Mouse (Mus musculus): ENCODE measurements around the gene Spata3.
"Not testable (repeated sequence)": the region's sequence is repeated elsewhere in the genome, so short reads cannot be mapped to it uniquely, and the experiment has no call there.

Spata3 gene

DNA sequence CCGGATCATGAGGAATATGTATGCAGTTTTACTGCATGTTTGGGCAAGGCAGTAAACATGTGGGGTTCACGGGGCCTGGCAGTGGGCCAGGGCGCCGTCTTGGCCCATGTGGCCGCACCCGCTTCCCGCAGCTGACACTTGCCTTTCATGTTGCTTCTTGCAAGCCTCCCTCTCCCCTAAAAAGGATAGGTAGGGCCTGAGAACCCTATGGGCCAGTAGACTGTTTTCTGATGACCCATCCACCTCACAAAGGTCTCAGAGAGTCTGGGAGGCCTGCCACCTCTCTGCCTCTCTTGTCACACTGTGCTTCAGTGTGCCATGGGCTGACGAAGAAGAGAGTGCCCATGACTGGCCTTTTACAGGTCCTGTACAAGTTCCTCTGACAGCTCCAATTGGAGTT is at the start of gene Spata3:
Gene Spata3, plus strand, starts transcription at position 301 of the 400 bp plus-strand sequence.
- DNase-seq (ENCODE audit: low spot score in 2 of 2), result no peak

DNA sequence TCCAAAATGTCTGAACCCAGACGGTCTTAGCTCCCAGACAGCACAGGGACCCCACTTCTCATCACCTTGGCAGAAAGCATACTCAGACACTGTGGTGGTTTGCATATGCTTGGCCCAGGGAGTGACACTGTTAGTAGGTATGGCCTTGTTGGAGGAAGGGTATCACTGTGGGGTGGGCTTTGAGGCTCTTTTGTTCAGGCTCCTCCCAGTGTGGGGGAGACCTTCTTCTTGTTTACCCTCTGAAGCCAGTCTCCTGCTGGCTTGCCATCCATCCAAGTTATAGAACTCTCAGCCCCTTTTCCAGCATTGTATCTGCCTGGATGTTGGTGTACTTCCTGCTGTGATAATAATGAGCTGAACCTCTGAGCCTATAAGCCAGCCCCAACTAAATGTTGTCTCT is 47.5 kb upstream of the Spata3 start:
- DNase-seq (ENCODE audit: low spot score in 2 of 2), result no peak

DNA sequence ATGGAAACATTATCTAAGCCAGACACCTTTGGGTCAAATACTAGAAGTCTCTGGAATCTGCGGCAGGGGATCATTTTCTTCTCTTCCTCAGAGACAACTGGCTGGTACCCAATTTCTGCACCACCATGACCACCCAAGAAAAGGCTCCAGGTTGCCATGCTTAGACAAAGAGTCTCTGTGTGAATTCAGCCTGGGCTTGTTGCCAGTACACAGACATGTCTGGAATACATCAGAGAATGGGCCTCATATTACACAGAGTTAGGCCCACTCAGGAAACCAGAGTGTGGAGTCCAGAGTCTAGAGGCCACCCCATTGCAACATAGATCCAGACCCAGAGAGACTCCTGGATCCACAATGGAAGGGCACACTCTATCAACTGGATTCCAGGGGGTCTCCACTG is 47.1 kb upstream of the Spata3 start:
- no peak for DNase-seq (ENCODE audit: low spot score in 2 of 2)

DNA sequence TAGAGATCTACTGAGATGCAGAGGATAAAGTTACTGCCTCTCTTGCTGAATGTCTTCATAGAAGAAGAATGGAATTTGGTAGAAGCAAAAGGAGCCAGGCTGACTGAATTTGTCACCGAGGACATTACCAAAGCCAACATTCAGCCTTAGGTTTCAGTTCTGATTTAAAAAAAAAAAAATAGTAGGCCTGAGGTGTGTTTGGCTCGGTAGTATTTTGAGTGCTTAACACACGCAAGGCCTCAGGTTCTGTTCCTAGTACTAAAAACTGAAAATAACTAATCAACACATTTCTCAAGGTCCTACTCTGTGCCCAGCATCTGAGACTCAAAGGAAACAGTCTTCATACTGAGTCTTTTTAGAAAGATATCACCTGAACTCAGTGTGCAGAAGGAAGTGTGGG is 45.5 kb upstream of the Spata3 start:
- no peak for DNase-seq (ENCODE audit: low spot score in 2 of 2)

DNA sequence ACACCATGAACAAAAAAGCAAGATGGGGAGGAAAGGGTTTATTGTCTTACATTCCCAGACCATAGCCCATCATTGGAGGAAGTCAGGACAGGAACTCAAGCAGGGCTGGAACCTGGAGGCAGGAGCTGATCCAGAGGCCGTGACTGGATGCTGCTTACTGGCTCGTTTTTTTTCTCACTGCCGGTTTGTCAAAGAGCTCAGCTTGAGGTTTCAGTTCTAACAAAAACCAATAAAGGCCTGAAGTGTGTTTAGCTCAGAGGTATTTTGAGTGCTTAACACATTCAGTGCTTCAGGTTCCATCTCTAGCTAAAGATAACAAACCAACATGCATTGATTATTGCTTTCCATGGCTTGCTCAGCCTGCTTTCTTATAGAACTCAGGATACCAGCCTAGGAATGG is 44.3 kb upstream of the Spata3 start:
- no peak for DNase-seq (ENCODE audit: low spot score in 2 of 2)

DNA sequence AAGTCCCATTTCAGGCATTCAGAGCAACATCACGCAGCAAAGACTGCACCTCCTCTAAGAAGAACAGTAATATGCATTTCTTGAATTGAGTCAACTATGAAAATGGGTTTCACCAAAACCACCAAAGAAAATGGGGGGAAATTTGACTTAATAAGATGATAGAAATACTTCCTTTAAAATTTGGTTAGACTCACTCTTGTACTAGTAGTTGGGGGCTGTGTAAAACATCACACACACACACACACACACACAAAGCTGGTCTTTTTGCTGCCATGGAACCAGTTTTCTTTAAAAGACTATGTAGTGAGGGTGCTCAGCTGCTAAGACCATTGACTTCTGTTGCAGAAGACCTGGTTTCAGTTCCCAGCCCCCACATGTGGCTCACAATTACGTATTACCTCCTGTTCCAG is 43.1 kb upstream of the Spata3 start:
- no peak for DNase-seq (ENCODE audit: low spot score in 2 of 2)

DNA sequence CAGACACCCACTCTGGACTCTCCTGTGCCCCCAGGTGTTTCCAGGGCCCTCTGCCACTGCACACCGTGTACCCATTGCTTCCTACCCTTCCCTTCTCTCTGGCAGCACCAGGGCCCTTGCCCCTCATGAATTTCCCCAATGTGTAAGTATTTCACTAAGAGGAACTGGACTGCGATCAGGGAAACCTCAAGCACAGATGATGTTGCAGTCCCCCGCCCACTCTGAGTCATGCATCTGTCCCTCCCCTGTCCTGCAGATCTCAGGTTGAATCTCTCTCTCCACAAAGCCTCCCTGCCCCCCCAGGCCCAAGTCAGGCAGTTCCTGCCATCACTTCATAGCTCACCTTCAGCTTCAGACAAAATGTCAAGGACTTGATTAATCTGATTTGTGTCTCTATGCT is 38.9 kb upstream of the Spata3 start:
- DNase-seq (ENCODE audit: low spot score in 2 of 2), result no peak

DNA sequence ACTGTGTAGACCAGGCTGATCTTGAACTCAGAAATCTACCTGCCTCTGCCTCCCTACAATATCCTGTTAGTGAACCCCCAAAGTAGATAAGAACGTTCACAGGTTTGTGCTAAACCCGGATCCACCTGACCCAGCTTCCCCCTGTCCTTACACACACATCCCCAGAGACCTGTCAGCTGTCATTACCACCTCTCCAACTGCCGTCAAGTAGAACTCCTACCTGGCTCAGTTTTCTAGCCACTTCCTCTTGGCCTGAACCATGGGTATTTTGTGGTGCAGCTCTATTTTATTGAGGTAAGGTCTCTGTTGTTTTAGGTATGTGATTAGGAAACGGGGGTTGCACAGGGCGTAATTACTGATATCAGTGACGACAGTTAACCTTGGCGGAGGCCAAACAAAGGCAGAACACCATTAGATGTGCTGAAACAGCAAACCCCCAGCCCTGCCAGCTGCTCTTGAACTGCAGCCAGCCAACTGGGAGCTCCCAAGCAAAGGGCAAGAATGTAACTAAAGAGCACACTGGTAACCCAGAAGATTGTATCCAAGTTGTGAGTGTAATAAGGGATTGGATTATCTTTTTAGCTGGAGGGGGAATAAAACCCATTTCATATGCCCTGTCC is 34.8 kb upstream of the Spata3 start:
- no peak for DNase-seq (ENCODE audit: low spot score in 2 of 2)

DNA sequence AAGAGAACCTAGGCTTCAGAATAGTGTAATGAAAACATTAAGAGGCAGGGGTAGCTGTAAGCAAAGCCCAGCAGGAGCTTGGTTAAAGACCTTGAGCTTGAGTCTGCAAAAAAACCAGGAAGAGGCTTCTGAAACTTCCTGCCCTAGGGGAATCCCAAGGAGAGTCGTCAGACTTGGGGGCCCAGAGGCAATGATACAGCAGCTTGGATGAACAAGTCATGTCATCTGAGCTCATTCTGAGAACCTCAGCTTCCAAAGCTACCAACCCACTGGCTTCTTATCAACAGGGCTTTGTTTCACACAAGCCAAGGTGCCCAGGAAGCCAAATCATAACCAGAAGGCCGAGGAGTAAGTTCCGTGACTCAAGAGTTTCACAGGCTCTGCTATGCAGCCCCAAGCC is 30.8 kb upstream of the Spata3 start:
- DNase-seq (ENCODE audit: low spot score in 2 of 2), result no peak

DNA sequence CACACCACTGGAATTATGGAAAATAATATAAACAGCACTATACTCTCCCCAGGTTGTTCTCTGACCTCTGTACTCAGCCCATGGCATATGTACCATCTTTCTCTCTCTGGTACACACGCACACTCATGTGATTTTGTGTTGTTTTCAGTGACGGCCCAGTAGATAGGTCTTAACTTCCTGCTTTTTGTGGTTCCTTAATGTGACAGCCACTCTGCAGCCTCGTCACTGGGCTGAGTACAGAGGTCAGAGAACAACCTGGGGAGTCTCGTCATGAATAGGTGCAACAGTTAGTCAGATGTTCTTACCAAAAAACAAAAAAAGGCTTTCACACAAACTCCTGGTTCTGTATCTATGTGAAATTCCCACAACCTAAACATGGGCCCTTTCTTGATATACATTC is 28.3 kb upstream of the Spata3 start:
- no peak for DNase-seq (ENCODE audit: low spot score in 2 of 2)

DNA sequence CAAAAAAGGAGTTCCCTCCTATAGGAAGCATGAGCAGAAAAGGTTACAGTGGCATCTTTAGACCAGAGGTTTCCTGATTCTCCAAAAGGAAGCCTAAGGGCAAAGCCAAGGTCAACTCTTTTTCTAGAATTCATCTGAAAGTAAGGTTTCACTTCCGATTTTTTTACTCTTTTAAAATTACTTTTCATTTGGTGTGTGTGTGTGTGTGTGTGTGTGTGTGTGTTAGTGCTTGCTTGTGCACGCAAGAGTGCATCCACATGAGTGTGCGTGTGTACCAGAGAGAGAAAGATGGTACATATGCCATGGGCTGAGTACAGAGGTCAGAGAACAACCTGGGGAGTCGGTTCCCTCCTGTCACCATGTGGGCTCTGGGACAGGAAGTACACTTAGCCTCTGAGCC is 27.7 kb upstream of the Spata3 start:
- DNase-seq (ENCODE audit: low spot score in 2 of 2), result not testable (repeated sequence)

DNA sequence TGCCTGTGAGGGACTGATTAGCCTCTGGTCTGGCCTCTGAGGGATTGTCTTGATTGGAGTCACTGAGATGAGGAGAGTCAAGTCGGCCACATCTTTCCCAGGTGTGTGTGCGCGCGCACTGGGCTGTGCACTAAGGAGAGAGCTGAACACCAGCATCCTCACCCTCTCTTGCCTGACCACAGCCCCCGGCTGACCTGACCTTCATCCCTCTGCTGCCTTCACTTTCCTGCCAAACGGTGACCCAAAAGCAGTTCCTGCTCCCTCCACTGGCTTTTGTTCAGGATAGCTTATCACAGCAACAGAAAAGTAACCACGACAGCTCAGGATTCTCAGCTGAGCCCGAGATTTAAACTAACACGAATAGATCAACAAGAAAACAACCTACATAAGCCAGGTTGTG is 24.4 kb upstream of the Spata3 start:
- no peak for DNase-seq (ENCODE audit: low spot score in 2 of 2)

DNA sequence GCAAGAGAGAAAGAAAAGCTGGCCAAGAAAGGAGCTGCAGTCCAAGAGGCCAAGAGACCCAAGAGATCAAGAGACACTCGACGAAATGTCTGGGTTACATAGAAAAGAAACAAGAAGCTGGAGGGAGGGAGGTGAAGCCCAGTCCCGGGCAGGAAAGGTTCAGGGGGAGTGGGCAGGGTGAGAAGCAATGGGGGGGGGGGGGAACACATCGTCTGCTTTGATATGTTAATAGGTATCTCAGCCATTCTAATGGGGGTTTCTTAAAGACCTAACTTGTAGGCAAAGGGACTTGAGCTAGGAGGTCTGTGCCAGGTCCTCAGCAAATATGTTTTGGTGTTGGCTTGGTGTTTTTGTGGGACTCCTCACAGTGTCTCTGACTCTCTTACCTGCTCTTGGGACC is 23.1 kb upstream of the Spata3 start:
- DNase-seq (ENCODE audit: low spot score in 2 of 2), result no peak

DNA sequence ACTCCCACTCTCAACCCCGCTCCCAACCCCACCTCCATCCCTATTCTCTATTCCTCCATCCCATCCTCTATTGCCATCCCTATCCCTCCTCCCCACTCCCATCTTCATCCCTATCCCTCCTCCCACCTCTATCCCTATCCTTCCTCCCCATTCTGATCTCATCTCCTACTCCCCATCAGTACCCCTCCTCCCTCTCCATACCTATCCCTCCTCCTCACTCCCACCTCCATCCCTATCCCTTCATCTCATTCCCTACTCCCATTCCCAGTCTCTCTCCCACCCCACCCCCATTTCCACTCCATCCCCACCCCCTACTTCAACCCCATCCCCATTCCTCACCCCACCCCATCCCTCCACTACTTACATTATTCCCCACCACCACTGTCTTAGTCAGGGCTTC is 19.4 kb upstream of the Spata3 start:
- DNase-seq (ENCODE audit: low spot score in 2 of 2), result no peak

DNA sequence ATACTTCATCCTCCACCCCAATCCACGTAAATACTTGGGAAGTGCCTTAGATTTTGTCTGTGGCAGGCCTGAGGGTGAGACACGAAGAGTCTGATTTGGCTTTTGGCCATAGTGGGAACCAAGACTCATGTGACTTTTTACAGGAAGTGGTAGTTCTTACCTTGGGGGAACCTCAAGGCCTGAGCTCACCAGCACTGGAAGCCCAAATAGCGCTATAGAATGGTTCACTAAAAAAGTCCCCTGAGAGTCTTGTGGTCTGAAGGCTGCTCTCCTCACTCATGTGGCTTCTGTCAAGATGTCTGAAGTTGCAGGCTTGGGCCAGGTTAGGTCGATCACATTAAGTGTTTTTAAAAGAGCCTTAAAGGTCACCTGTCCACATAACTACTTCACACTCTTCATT is 18.6 kb upstream of the Spata3 start:
- DNase-seq (ENCODE audit: low spot score in 2 of 2), result no peak

DNA sequence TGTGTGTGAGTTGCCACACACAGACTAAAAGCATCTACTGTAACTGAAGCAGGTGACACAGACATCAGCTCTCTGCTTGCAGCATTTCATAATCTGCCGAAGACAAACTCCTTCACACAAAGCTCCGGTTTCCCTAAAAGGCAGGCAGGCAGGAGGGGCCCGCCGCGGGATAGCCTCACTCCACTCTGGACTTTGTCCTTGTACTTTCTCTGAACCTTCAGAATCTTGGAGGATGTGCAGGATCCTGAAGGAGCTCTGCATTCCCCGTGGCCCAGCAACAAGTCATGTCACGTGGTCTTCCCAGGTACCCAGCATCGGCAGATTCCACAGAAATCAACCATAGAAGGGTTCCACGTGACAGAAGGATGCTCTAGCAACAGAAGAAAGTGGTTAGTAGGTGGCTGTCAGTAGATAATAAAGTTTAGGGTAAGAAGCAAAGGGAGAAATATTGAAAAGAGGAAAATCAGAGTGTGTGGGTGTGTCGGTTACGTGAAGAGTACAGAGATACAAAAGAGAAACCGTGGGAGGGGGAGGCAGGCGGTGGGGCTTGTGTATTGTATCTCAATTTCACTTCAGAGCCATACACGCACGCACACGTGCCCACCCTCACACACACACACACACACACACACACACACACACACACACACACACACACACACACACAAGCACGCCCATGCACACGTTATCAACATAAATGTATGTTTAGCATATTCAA is 16.6 kb upstream of the Spata3 start:
- no peak for DNase-seq (ENCODE audit: low spot score in 2 of 2)

DNA sequence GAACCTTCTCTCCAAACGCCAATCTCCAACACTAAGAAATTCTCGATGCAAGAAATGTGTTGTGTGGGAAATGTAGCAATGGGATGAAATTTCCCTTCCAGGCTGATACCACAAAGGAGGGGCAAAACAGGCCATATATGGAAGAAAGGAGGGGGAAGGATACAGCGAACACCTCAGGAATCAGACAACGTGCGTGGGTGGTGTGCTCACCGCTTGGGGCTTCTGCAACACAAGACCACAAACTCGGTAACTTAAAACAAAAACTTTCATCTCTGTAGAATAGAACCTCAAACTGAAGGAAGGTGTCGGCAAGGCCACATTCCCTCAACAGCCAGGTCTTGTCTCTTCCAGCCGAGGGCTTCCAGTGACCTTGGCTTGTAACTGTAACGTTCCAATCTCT is 11.1 kb upstream of the Spata3 start:
- no peak for DNase-seq (ENCODE audit: low spot score in 2 of 2)

DNA sequence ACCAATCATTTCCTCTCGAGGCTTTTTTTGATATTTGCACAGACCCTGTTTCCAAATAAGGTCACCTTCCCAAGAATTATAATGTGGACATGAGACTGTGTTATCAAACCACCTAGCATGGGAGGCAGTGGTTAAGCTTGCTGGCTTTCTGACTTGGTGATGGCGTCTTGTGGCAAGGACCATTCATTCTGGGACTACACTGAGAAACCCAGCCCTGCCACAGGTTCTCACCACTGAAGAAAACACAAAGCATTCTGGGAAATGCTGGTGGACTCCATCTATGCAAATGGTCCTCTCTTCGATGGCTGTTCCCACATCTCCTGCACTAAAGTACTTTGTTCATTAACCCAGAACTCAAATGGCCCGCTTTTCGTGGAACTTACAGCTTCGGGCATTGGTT is 10.6 kb upstream of the Spata3 start:
- no peak for DNase-seq (ENCODE audit: low spot score in 2 of 2)

DNA sequence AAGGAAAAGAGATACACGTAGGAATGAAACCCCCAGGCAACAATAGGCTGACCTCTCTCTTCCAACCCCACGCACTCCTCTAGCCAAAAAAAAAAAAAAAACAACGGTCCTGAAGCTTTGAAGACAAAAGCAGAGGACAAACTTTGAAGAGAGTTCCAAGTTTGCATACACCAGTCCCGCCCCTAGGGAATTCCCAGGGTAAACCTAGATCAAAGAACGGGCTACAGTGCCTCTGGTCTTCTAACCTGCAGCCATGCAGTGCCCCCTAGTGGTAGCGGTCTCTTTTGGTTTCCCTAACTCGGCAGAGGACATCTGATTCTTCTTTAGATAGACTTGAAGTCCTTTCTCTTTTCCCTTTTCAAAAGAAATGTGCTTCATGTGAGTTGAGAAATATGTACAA is 8.8 kb upstream of the Spata3 start:
- peak; percentile 77 to 84 for DNase-seq (ENCODE audit: low spot score in 2 of 2)

DNA sequence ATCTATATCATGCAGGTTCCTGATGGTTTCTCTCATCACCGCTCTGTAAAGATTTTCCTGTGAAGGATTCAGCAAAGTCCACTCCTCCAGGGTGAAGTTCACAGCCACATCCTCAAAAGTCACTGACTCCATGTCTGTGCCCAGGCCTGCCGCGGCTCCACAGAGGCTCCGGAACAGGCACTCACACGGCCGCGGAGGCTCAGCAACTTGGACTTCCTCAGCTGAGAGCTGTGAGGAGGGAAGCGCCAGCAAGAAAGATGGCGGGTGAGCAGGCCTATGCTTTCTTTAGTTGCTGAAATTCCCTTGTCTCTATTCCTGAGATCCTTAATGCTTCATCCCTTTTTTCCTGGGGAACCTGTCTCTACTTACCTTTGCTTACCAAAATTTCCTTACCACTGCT is 858 bp upstream of the Spata3 start:
- DNase-seq (ENCODE audit: low spot score in 2 of 2), result not testable (repeated sequence)

DNA sequence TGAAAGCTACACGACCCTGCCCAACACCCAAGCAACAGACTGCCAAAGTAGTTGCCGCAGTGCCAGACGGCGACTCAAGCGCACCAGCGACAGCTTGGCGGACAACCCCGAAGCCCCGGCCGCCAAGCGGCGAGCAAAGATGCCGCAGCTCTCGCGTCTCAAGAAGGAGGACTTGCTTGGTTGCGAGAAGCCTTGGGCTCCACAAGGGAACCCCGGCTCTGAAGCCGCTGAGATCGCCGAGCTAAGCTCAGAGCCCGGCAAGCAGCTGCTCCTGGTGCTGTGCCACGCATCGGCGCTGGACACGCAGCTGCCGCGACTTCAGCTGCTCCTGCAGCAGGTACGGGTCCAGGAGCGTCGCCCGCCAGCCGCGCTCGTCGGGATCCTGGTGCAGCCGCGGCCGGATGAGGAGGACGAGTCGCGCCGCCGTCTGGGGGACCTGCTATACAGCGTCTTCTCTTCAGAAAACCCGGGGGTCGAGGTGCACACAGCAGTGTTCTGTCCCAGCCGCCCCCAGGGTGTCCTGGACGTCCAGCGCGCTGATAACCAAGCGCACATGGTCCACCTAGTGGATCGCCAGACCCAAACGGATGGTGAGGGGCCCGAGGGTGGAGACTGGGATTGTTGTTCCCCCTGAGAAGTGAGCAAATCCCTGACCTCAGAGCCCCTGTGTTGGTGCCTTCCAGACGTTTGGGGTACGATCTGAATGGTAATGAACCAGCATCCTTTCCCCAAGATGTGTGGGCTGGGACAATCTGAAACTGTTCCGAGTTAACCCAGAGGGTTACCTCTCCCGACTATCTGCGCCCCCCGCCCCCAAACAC is 1.8 kb downstream of the Spata3 start:
- DNase-seq (ENCODE audit: low spot score in 2 of 2), result peak; percentile 8 to 25

DNA sequence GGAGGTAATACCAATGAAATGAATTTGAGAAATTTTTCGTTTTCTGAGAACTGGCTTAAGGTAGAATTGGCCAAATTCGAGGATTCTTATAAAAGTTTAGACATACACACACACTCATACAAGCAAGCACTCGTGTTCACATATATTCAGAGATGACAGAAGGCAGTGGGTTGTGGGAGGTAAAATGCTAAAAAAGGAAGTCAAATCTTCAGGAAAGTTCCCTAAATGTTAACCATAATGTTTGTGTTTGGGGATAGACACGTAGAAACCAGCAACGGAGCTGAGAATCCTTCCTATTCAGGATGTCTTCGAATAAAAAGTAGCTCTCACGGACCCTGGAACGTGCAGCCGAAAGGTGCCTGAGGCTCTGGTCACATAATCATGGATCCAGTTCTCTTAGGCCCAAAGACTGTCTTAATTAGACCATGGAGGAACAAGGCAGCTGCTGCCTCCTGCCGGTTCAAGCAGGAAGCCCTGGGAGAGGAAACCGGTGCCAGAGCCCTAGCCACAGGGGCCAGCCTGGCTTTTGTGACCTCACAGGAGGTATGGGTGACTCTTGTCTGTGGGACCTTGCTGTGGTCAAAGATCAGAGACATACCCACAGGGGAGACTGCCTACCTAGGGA is 4.9 kb downstream of the Spata3 start:
- no peak for DNase-seq (ENCODE audit: low spot score in 2 of 2)
